Mouse (Mus musculus) forebrain, embryonic 13.5 days (tissue): Measurements from ENCODE around the gene Sparc. TPM values are rescaled to one million over a fixed set of nuclear protein-coding genes. Genes with fewer than 3 reads are reported as not detected.
"Not testable (repeated sequence)": the region's sequence is repeated elsewhere in the genome, so short reads cannot be mapped to it uniquely, and the experiment has no call there.

Experiments used
- ATAC-seq: fragments of 200-750 bp; cut with Nextera tagmentation; 2 replicates; pipeline ENCODE4 v1.8.0; 2017
- H3K27ac ChIP-seq: fragments of 300-500 bp; sonication (generic); 2 replicates; pipeline ENCODE4 v1.5.1; 2015; ENCODE audit warnings: inconsistent platforms, mild to moderate bottlenecking, moderate library complexity
- H3K27me3 ChIP-seq: fragments of 300-500 bp; sonication (generic); 2 replicates; pipeline ENCODE4 v1.6.1; 2015; ENCODE audit warnings: mild to moderate bottlenecking, inconsistent platforms
- H3K36me3 ChIP-seq: fragments of 300-500 bp; sonication (generic); 2 replicates; pipeline ENCODE4 v1.6.1; 2015; ENCODE audit warnings: mild to moderate bottlenecking, inconsistent platforms; ENCODE audit not compliant: poor library complexity, severe bottlenecking
- H3K4me1 ChIP-seq: fragments of 300-500 bp; sonication (generic); 2 replicates; pipeline ENCODE4 v1.6.1; 2015; ENCODE audit warnings: inconsistent platforms
- H3K4me2 ChIP-seq: fragments of 300-500 bp; sonication (generic); 2 replicates; pipeline ENCODE4 v1.6.1; 2015; ENCODE audit warnings: inconsistent platforms, mild to moderate bottlenecking, moderate library complexity
- H3K4me3 ChIP-seq: fragments of 300-500 bp; sonication (generic); 2 replicates; pipeline ENCODE4 v1.5.1; 2015; ENCODE audit warnings: mild to moderate bottlenecking, inconsistent platforms
- H3K9ac ChIP-seq: fragments of 300-500 bp; sonication (generic); 2 replicates; pipeline ENCODE4 v1.6.1; 2015; ENCODE audit warnings: mild to moderate bottlenecking, inconsistent platforms
- H3K9me3 ChIP-seq: fragments of 300-500 bp; sonication (generic); replicated peaks from 2 replicates; pipeline ENCODE4 v1.6.1; 2016; ENCODE audit warnings: inconsistent platforms
- WGBS: fragments of 180-500 bp; shearing (Covaris S2); methylation state at CpG from one replicate; pipeline ENCODE4 v1.1.7; 2015; 5-methylcytosine and 5-hydroxymethylcytosine counted together
- polyA plus RNA-seq: library from polyadenylated mRNA; unstranded; fragments of >200 nt; fragmentation: Nextera tagmentation; extraction: Ambion mirVana; gene quantifications from 2 replicates; pipeline ENCODE4 v1.2.1, GENCODE M21; 2015

Gene Sparc
- polyA plus RNA-seq, 1 experiment from 2014 or later, result 273 TPM

DNA sequence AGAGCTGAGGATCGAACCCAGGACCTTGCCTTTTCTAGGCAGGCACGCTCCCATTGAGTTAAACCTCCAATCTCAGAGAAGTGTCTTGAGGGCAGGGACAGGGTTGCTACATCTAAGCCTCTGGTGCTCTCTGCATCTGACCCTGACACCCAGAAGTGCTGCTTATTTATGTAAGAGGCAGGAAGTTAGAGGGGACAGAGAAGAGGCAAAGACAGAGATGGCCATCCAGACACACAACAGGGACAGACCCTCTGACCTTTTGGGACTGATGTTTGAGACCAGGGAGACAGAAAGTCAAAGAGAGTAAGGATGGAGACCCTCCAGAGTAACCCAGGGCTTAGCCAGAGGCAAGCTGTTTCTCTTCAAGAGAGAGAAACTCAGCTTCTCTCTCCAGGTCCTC, 7.0 kb upstream of the Sparc start:
- Histone ChIP-seq H3K4me2 (no peak overlapping the region), H3K27ac (no peak overlapping the region), H3K4me1 (peaks cover 9% of the 10 kb centered on the region), H3K36me3 (no peaks in the 10 kb centered on the region), H3K9me3 (no peaks in the 10 kb centered on the region), H3K9ac (no peak overlapping the region), H3K27me3 (no peaks in the 10 kb centered on the region), H3K4me3 (no peak overlapping the region)
- 85% methylated on average over 2 of the region's 2 CpGs for WGBS
- no peak for ATAC-seq

DNA sequence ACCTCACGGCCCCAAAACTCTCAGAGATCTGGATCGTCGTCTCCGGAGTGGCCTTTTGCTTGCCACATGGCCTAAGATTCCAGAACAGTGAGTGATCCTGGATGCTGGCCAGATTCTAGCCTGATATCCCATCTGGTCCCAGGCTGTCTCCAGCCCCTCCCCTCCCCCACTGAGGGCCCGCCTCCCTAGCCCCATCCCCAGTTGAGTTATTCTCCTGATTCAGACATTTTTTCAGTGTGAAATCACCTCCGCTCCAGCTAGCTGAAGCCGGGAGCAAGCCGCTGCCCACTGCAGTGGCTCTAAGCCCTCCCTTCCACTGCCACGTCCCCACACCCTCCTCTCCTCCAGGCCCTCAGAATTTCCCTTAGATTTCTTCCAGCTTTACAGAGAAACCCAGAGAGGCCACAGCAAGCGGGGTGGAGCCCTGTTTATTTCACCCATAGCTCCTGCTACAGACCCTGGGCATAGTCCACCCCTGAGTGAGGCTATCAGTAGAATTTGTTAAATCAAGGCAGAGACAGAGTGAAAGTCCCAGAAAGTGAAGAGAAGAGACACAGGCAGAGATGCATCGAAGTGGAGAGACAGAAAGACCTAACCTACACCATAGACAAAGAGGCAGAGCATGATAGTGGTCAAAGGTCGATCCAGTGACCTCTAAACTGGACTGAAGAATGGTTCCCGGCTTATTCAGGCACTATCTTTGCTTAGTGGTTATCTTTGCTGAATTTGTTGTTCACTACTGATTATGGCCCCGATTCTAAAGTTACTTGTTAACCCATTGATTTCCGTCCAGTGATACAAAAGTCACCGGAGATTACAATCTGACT, 5.4 kb upstream of the Sparc start:
- no peaks in the 10 kb centered on the region for H3K9me3 ChIP-seq
- peaks cover 25% of the 10 kb centered on the region for H3K4me1 ChIP-seq
- peak overlapping the region; percentile 49; the same call in 1 of the 2 replicates for H3K27ac ChIP-seq
- H3K9ac ChIP-seq, result no peak overlapping the region
- no peak overlapping the region for H3K4me3 ChIP-seq
- WGBS, result 34% methylated on average over 16 of the region's 16 CpGs
- H3K27me3 ChIP-seq, result no peaks in the 10 kb centered on the region
- peak; percentile 81 for ATAC-seq
- H3K36me3 ChIP-seq, result no peaks in the 10 kb centered on the region
- H3K4me2 ChIP-seq, result peak overlapping the region; percentile 19

DNA sequence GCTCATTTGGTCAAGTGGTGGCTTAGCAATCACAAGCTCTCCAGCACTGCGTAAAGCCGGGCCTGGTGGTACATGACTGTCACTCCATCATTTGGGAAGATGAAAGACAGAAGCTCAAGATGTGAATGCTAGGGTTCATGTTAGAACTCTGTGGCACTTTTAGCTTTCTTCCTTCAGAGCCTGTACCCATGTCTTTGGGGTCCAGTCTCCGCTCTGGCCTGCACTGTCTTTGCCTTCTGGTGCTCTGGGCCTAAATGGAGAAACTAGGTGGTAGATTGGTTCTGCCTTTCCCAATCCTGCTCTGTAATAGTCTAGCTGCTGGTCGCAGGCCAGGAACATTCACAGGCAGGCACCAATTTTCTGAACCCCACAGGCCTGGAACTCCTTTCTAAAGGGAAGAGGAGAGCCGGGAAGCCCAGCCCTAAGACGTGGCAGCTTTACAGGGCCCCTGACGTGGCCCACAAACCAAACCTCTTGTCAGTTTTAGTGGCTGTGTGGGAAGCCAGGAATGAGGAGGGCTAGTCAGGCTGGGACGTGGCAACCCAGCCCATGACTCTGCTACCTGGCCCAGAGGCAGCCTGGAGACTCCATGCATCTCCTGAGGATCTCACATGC, 1.9 kb upstream of the Sparc start:
- ATAC-seq, result no peak
- 0 out of 2 replicates have a peak overlapping the region, but pooled peaks have one; percentile 44 for H3K27ac ChIP-seq
- 70% methylated on average over 8 of the region's 8 CpGs for WGBS
- H3K27me3 ChIP-seq, result no peaks in the 10 kb centered on the region
- H3K4me1 ChIP-seq, result peaks cover 30% of the 10 kb centered on the region
- H3K9me3 ChIP-seq, result no peaks in the 10 kb centered on the region
- H3K4me3 ChIP-seq, result no peak overlapping the region
- no peak overlapping the region for H3K4me2 ChIP-seq
- no peaks in the 10 kb centered on the region for H3K36me3 ChIP-seq
- no peak overlapping the region for H3K9ac ChIP-seq

DNA sequence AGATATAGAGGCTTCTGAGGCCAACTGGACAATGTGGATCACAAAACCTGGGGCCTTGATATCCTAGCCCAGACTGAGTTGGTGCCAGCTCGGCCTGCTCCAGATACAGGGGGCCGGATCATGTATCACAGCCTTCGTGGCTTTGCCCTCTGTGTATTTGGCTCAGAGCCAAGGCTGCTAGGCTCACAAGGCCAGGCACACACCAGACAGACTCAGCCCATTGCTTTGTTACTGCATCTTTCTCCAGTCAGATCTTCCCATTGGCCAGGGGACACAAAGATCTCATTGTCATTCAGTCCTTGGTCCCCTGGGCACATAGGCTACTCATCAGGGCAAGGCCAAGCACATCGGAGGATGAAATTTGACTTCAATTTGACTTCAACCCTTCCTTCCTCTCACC, 773 bp upstream of the Sparc start:
- Histone ChIP-seq H3K27ac (peak overlapping the region; percentile 58), H3K27me3 (no peaks in the 10 kb centered on the region), H3K4me3 (no peak overlapping the region), H3K4me2 (no peak overlapping the region), H3K36me3 (no peaks in the 10 kb centered on the region), H3K9me3 (no peaks in the 10 kb centered on the region), H3K4me1 (peaks cover 41% of the 10 kb centered on the region), H3K9ac (no peak overlapping the region)
- WGBS, result 9% methylated on average over 4 of the region's 4 CpGs
- ATAC-seq, result peak; percentile 77

DNA sequence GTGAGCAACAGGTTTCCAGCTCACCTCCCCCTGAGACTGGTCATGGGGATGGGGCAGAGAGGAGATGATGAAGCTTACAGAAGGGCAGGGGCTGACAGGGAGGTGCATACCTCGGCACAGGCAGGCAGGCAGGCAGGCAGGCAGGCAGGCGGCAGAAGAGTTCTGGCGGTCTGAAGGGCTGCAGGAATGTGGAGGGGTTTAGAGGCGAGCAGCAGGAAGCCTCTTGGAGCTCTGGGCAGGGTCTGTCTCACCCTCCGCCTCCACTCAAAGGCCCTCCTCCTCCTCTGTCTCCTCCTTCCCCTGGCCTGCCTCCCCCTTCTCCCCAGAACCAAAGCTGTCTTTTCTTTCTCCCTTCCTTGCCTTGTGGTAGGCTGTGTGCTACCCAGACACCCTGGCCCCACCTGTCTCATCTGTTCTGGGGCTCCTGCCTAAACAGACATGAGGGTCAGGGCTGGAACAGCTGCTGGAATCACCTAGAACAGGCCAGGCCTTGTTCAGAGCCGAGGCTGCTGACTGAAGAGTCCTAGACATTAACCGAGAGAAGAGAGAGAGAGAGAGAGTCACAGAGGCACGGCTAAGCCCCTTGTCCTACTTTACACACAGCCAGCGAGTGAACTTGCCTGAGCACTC, 3.2 kb downstream of the Sparc start:
- peak; percentile 64 for ATAC-seq
- WGBS, result 4% methylated on average over 9 of the region's 9 CpGs
- peak overlapping the region; percentile 63 for H3K4me2 ChIP-seq
- H3K27ac ChIP-seq, result peak overlapping the region; percentile 44
- H3K4me1 ChIP-seq, result peaks cover 45% of the 10 kb centered on the region
- no peaks in the 10 kb centered on the region for H3K36me3 ChIP-seq
- H3K9me3 ChIP-seq, result no peaks in the 10 kb centered on the region
- H3K4me3 ChIP-seq, result peak overlapping the region; percentile 37
- H3K9ac ChIP-seq, result peak overlapping the region; percentile 64
- H3K27me3 ChIP-seq, result no peaks in the 10 kb centered on the region

DNA sequence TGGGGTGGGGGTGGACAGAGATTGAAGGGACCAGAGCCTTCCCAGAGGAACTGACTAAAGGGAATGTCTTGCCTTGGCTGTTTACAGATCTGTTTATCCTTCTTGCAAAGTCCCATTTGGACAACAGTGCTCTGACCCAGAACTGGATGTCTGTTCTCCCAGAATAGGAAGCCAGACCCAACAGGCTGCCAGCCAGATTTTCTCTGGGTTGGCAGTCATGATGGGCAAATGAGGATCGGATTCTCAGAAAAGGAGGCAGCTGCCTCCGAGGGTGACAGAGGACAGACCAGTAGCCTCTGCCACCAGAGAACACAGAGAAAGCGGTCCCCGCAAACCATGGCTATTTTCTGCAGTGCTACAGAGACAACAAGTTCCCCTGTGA, 3.7 kb downstream of the Sparc start:
- WGBS, result 3% methylated on average over 4 of the region's 4 CpGs
- H3K4me3 ChIP-seq, result peak overlapping the region; percentile 37
- peak overlapping the region; percentile 44 for H3K27ac ChIP-seq
- ATAC-seq, result no peak; the same call in 1 of the 2 replicates
- H3K4me1 ChIP-seq, result peaks cover 40% of the 10 kb centered on the region
- H3K27me3 ChIP-seq, result no peaks in the 10 kb centered on the region
- H3K9ac ChIP-seq, result peak overlapping the region; percentile 64
- H3K9me3 ChIP-seq, result no peaks in the 10 kb centered on the region
- H3K4me2 ChIP-seq, result peak overlapping the region; percentile 63
- no peaks in the 10 kb centered on the region for H3K36me3 ChIP-seq

DNA sequence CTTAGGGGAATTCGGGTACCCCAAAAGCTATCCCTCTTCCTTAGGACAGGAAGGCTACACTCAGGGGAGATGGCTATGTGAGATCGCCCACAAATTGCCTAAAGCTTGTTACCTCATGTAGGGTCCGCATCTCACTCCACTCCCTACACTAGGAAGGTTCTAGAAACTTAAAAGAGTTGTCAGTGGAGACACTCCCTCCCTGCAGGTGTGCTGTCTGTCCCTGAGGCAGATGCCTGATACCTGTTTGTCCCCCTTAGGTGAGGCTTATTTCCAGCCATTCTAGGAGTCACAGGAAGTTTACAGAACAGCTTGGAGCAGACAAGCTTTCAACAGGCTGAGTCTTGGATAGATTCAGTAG, 4.3 kb downstream of the Sparc start:
- peaks cover 34% of the 10 kb centered on the region for H3K4me1 ChIP-seq
- WGBS, result 8% methylated on average over 3 of the region's 3 CpGs
- H3K4me3 ChIP-seq, result peak overlapping the region; percentile 37
- ATAC-seq, result no peak
- H3K36me3 ChIP-seq, result no peaks in the 10 kb centered on the region
- no peaks in the 10 kb centered on the region for H3K9me3 ChIP-seq
- peak overlapping the region; percentile 63 for H3K4me2 ChIP-seq
- H3K27me3 ChIP-seq, result no peaks in the 10 kb centered on the region
- peak overlapping the region; percentile 51 for H3K9ac ChIP-seq
- H3K27ac ChIP-seq, result peak overlapping the region; percentile 10; the same call in 1 of the 2 replicates

DNA sequence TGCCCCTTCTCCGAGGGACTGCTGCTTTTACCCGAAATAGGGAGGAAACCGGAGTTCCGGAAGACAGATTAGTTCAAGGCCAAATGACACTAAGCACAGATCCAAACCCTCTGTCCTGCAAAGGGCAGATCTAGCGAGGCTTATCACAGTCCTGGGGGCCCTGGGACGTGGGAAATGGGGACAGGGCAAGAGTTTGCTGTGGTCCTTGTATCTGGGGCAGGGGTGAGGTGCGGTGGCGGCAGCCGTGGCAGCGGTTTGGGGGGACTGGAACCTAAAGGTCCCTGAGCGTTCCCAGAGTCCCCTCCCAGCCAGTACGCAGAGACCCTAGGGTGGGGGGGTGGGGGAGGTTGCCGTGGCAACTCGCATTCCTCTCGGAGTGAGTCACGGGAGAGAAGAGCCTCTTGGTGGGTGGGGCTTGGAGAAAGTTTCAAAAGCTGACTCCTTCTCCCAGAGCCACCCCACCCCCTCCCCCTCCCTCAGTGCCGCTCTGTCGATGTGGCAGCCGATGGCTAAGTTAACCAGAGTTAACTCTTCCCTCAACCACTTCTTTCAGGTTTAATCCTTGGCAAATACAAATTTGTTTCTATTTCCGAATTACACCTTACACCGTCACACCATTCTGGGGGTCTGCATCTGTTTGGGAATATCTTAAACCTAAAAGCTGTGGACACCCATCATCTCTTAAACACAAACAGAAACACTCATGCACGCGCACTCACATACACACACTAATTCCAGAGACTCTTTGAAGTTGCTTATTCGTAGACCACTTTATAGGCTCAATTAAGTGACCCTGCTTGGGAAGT, 4.9 kb downstream of the Sparc start:
- H3K4me2 ChIP-seq, result peak overlapping the region; percentile 63
- H3K27ac ChIP-seq, result peak overlapping the region; percentile 58; the same call in 1 of the 2 replicates
- H3K27me3 ChIP-seq, result no peaks in the 10 kb centered on the region
- peaks cover 30% of the 10 kb centered on the region for H3K4me1 ChIP-seq
- H3K36me3 ChIP-seq, result no peaks in the 10 kb centered on the region
- peak overlapping the region; percentile 37 for H3K4me3 ChIP-seq
- 1% methylated on average over 24 of the region's 24 CpGs for whole genome bisulfite sequencing
- H3K9ac ChIP-seq, result peak overlapping the region; percentile 58
- no peaks in the 10 kb centered on the region for H3K9me3 ChIP-seq
- ATAC-seq, result peak; percentile 85

DNA sequence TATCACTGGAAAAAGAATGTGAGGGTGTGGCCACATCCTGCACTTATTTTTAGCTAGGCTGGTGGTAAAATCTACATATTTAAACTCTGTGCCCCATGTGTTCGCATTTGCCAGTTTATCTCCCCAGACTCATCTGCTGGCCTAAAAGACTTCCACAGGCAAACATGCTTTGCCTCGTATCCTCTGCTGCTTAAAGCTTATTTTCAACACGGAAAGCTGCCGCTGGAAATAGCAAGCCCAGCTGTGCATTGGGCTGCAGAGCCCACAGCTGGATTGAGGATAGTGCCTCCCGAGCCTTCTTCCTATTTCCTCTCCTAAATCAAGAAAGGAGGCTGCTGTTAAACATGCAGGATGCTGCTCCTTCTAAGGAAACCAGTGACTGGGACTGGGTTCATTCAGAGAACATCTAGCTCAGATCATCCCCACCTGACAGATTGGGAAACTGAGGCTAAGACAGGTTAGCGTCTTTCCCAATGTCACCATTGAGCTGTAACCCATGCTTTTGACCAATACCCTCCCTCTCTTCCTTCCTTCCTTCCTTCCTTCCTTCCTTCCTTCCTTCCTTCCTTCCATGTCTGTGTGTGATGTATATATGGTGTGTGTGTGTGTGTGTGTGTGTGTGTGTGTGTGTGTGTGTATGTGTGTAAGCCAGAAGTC, 6.2 kb downstream of the Sparc start:
- Histone ChIP-seq H3K9me3 (no peaks in the 10 kb centered on the region), H3K9ac (no peak overlapping the region), H3K4me1 (peaks cover 30% of the 10 kb centered on the region), H3K36me3 (no peaks in the 10 kb centered on the region), H3K27me3 (no peaks in the 10 kb centered on the region), H3K27ac (no peak overlapping the region), H3K4me3 (no peak overlapping the region), H3K4me2 (no peak overlapping the region)
- WGBS, result 87% methylated on average over 6 of the region's 6 CpGs
- ATAC-seq, result no peak

DNA sequence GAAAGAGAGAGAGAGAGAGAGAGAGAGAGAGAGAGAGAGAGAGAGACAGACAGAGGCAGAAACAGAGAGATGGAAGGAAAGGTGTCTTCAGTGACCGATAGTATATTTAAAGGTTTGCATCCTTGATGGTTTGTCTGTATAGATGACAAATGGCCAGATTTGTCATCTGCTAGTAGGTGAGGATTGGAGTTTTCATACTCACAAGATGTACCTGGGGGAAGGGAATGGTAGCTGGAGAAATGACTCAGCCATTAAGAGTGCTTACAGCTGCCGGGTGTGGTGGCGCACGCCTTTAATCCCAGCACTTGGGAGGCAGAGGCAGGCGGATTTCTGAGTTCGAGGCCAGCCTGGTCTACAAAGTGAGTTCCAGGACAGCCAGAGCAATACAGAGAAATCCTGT, 7.3 kb downstream of the Sparc start:
- H3K9ac ChIP-seq, H3K27me3 ChIP-seq, H3K4me3 ChIP-seq, ATAC-seq, H3K36me3 ChIP-seq, H3K4me2 ChIP-seq, H3K27ac ChIP-seq, H3K9me3 ChIP-seq: not testable (repeated sequence)
- H3K4me1 ChIP-seq, result peaks cover 30% of the 10 kb centered on the region
- 92% methylated on average over 6 of the region's 6 CpGs for WGBS

DNA sequence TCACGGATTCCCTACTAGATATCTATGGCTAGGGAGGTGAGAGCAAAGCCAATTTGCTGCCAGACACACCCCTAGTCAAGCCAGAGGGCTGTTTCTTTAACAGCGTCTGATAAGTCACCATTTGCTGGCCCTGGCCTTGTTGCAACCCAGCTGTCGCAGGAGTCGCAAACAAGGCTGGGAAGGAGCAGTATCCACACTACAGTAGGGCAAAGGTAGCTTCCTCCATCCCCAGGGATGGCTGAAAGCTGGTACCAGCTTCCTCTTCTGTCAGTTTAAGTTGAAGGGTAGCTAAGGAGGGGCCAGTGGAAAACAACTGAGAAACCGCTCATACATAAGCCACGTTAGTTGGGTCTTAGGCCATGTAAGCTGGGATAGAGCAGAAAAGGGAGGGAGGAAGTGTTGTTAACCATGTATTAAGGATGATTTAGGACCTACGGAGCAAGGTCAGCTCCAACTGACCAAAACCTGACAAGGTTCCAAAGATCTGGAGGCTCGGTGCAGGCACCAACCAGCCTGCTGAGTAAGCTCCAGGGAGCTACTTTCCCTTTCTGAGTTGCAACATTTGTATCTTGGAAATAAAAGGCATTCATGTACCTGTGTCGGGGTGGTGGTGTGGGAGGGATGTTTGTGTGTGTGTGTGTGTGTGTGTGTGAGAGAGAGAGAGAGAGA, 7.8 kb downstream of the Sparc start:
- H3K9ac ChIP-seq, result no peak overlapping the region
- no peaks in the 10 kb centered on the region for H3K9me3 ChIP-seq
- H3K27ac ChIP-seq, result peak overlapping the region; percentile 4; the same call in 1 of the 2 replicates
- no peaks in the 10 kb centered on the region for H3K27me3 ChIP-seq
- H3K4me2 ChIP-seq, result no peak overlapping the region
- H3K4me3 ChIP-seq, result no peak overlapping the region
- WGBS, result 87% methylated on average over 9 of the region's 9 CpGs
- peaks cover 29% of the 10 kb centered on the region for H3K4me1 ChIP-seq
- no peaks in the 10 kb centered on the region for H3K36me3 ChIP-seq
- no peak for ATAC-seq
